Mouse (Mus musculus) liver, embryonic 15.5 days (tissue): Measurements from ENCODE around the gene Plekhm1. TPM values are rescaled to one million over a fixed set of nuclear protein-coding genes. Genes with fewer than 3 reads are reported as not detected.

Source experiments
- ATAC-seq: fragments of 200-750 bp; cut with Nextera tagmentation; 2 replicates; pipeline ENCODE4 v1.8.0; 2017; ENCODE audit warnings: moderate number of reproducible peaks, mild to moderate bottlenecking, moderate library complexity; ENCODE audit not compliant: insufficient read depth
- H3K27ac ChIP-seq: fragments of 300-500 bp; sonication (generic); replicated peaks from 2 replicates; pipeline ENCODE4 v1.5.1; 2015; ENCODE audit warnings: mild to moderate bottlenecking, inconsistent platforms
- H3K27me3 ChIP-seq: fragments of 300-500 bp; sonication (generic); 2 replicates; pipeline ENCODE4 v1.6.1; 2015; ENCODE audit warnings: mild to moderate bottlenecking, inconsistent platforms
- H3K36me3 ChIP-seq: fragments of 300-500 bp; sonication (generic); replicated peaks from 2 replicates; pipeline ENCODE4 v1.6.1; 2015; ENCODE audit warnings: moderate library complexity, mild to moderate bottlenecking, inconsistent platforms
- H3K4me1 ChIP-seq: fragments of 300-500 bp; sonication (generic); replicated peaks from 2 replicates; pipeline ENCODE4 v1.6.1; 2015; ENCODE audit warnings: inconsistent platforms
- H3K4me2 ChIP-seq: fragments of 300-500 bp; sonication (generic); 2 replicates; pipeline ENCODE4 v1.6.1; 2015; ENCODE audit warnings: moderate library complexity, mild to moderate bottlenecking, inconsistent platforms
- H3K4me3 ChIP-seq: fragments of 300-500 bp; sonication (generic); replicated peaks from 2 replicates; pipeline ENCODE4 v1.5.1; 2015; ENCODE audit warnings: mild to moderate bottlenecking, inconsistent platforms
- H3K9ac ChIP-seq: fragments of 300-500 bp; sonication (generic); 2 replicates; pipeline ENCODE4 v1.6.1; 2015; ENCODE audit warnings: moderate library complexity, mild to moderate bottlenecking, inconsistent platforms
- H3K9me3 ChIP-seq: fragments of 300-500 bp; sonication (generic); replicated peaks from 2 replicates; pipeline ENCODE4 v1.6.1; 2016; ENCODE audit warnings: inconsistent platforms
- WGBS: fragments of 180-500 bp; shearing (Covaris S2); methylation state at CpG from one replicate; pipeline ENCODE4 v1.1.7; 2015; ENCODE audit warnings: mixed read lengths; ENCODE audit not compliant: insufficient replicate concordance; 5-methylcytosine and 5-hydroxymethylcytosine counted together
- polyA plus RNA-seq: library from polyadenylated mRNA; unstranded; fragments of >200 nt; fragmentation: Nextera tagmentation; extraction: Ambion mirVana; gene quantifications from 2 replicates; pipeline ENCODE4 v1.2.1, GENCODE M21; 2015

Gene Plekhm1
- polyA plus RNA-seq, 1 experiment from 2014 or later = 3.4 TPM

DNA sequence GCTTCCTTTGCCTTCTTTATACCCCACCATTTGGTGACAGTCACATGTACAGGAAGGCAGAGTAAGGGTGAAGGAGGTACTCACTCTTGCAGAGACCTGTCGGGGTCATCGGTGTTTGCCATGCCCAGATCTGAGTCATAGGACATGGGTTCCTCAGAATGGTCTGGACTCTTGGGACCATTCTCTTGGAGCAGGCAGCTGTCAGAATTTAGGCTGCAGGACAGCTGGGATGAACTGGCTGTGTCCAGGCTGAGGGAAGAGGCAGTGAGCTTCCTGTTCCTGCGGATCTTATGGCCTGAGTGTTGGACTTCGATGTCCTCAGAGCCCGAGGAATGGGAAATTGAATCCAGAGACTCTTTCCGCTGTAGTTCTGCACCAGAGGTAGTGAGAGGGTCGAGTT, 17.9 kb downstream of the Plekhm1 start:
- Histone ChIP-seq H3K9me3 (no peaks in the 10 kb centered on the region), H3K36me3 (peaks cover 56% of the 10 kb centered on the region), H3K27me3 (no peaks in the 10 kb centered on the region), H3K27ac (no peak overlapping the region), H3K9ac (no peak overlapping the region), H3K4me1 (no peaks in the 10 kb centered on the region), H3K4me2 (no peak overlapping the region), H3K4me3 (no peak overlapping the region)
- 76% methylated on average over 7 of the region's 7 CpGs for WGBS
- ATAC-seq = no peak

DNA sequence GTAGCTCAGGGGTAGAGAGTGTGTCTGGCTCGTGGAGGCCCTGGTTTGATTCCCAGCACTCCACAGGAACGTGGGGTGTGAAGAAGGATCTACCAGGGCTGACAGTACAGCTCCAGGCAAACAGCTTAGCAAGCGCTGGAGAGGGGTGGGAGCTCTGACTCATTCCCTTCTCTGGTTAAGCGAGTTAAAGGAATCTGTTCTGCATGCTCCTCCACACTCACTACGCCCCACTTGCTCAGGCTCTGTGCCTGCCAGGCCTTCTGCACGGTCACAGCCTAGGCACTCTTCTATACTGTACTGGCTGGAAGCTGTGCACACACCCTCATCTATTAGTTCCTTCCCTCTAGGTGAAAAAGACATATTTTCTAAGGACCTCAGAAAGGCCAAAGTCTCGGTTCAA, 18.5 kb downstream of the Plekhm1 start:
- H3K27ac ChIP-seq = no peak overlapping the region
- H3K4me1 ChIP-seq = no peaks in the 10 kb centered on the region
- H3K9me3 ChIP-seq = no peaks in the 10 kb centered on the region
- H3K9ac ChIP-seq = no peak overlapping the region
- H3K4me3 ChIP-seq = no peak overlapping the region
- no peak overlapping the region for H3K4me2 ChIP-seq
- no peak for ATAC-seq
- H3K27me3 ChIP-seq = no peaks in the 10 kb centered on the region
- H3K36me3 ChIP-seq = peaks cover 56% of the 10 kb centered on the region
- 76% methylated on average over 7 of the region's 7 CpGs for WGBS

DNA sequence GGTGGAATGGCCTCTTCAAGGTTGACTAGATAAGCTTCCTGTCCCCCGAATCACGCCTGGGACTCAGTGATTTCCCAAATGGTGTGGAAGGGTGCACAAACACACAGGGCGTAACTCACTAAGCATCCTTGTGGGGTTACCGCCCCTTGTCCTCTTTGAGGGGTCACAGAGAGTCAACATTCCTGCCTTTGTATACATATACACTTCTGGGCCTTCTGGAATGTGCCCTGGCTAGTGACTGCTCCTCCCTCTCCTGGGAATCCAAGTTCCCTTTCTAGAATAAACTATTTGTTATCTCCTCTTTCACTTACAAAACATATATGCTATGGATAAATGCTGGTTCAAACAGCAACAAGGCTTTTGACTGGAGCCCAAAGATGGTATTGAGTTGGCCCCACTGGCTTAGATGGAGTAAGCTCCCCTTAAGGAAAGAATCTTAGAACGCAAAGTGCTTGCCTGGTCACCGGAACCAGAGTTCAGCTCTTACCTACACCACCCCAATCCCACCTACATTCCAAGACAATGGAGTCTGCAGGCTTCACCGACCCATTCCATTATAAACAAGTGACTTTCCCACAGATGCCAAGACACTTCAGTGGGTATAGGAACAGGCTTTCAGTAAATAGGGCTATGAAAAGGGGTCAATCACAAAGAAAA, 24.5 kb downstream of the Plekhm1 start:
- Histone ChIP-seq H3K36me3 (peaks cover 43% of the 10 kb centered on the region), H3K9me3 (no peaks in the 10 kb centered on the region), H3K4me2 (no peak overlapping the region), H3K27ac (no peak overlapping the region), H3K4me3 (no peak overlapping the region), H3K4me1 (peaks cover 9% of the 10 kb centered on the region), H3K27me3 (no peaks in the 10 kb centered on the region), H3K9ac (no peak overlapping the region)
- 70% methylated on average over 7 of the region's 7 CpGs for WGBS
- no peak for ATAC-seq

DNA sequence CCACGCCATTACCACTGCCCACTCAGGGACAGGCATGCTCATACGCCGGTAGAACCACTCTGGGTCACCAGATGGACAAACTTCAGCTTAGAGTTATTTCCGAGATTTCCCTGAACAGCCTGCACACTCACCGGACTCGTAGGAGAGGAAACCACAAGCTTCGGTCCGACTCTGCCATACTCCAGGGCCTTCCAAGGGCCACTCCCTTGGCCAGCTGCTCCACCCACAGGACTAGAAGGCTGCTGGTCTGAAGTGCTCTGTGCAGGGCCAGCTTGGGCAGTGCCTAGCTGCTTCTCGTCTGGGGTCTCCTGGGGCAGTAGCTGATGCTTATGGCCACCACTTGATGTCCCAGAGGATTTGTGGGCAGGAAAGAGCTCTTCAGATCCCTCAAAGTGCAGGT, 25.7 kb downstream of the Plekhm1 start:
- Histone ChIP-seq H3K27ac (no peak overlapping the region), H3K4me2 (no peak overlapping the region), H3K27me3 (no peaks in the 10 kb centered on the region), H3K36me3 (peaks cover 32% of the 10 kb centered on the region), H3K9me3 (no peaks in the 10 kb centered on the region), H3K9ac (no peak overlapping the region), H3K4me1 (peaks cover 15% of the 10 kb centered on the region), H3K4me3 (no peak overlapping the region)
- WGBS = 74% methylated on average over 9 of the region's 9 CpGs
- ATAC-seq = no peak

DNA sequence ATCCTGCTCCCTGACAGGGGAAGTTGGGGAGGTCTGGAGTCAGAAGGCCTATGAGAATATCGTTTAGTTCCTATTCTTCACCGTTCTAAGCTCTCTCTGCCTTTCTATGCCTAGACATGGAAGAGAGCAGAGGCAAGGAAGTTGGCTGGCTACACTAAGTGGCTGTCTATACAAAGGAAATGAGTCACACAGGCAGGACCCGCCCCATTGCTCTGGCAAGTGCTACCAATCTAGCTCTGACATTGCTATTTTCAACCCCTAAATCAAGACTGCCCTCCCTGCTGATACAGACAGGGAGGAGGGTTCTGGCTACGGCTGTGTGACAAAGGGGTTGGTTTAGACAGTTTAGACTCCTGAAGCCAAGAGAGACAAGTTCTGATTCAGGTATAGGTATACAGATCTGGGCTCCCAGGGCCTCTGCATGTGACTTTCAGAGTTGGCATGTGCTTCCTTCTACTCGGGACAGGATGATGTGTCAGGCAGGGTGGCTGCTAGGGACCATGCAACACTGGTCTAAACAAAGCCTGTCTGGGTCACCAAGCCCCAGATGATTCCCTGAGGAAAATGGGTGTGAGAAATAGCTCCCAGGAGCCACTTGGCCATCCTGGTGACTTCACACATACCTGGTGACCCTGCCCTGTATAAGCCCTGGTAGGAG, 30.4 kb downstream of the Plekhm1 start:
- Histone ChIP-seq H3K9ac (no peak overlapping the region), H3K27ac (no peak overlapping the region), H3K36me3 (peaks cover 44% of the 10 kb centered on the region), H3K9me3 (no peaks in the 10 kb centered on the region), H3K4me2 (no peak overlapping the region), H3K4me1 (peaks cover 15% of the 10 kb centered on the region), H3K27me3 (no peaks in the 10 kb centered on the region), H3K4me3 (no peak overlapping the region)
- 10% methylated on average over 5 of the region's 5 CpGs for WGBS
- peak; percentile 56; the same call in 1 of the 2 replicates for ATAC-seq

DNA sequence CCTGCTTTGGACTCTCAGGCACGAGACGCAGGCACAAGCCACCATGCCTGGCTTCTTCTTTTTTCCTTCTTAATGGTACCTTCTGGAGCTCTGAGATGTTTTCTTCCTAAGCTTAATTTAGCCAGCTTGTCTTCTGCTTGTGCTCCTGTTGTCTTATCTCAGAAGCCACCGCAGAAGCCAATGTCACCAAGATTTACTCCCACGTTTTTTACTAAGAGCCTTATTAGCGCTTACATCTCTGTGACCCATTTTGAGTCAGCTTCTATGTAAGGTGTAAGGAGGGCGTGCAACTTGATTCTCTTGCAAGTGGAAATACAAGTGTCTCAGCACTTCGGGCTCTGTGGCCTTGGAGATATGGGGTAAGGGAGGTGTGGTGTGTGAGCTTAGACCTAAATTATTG, 31.0 kb downstream of the Plekhm1 start:
- H3K4me3 ChIP-seq = no peak overlapping the region
- WGBS = 52% methylated on average over 7 of the region's 7 CpGs
- no peak overlapping the region for H3K4me2 ChIP-seq
- H3K4me1 ChIP-seq = peaks cover 15% of the 10 kb centered on the region
- H3K36me3 ChIP-seq = peaks cover 44% of the 10 kb centered on the region
- no peak for ATAC-seq
- H3K9ac ChIP-seq = no peak overlapping the region
- no peak overlapping the region for H3K27ac ChIP-seq
- no peaks in the 10 kb centered on the region for H3K9me3 ChIP-seq
- H3K27me3 ChIP-seq = no peaks in the 10 kb centered on the region

DNA sequence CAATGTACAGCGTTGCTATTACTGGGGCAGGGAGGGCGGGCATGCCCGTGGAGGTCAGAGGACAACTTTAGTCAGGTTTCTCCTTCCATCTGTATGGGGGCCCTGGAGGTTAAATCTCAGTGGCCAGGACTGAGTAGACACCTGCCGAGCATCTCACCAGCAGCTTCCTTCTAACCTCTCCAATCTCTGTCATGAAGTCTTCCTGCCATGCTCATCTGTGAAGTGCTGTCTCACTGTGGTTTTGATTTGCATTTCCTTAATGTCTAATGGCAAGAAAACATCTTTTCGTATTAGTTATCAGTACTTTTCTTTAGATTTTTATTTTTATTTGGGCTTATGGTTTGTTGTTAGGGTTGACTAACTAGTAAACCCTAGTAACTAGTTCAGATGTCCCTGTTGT, 32.0 kb downstream of the Plekhm1 start:
- Histone ChIP-seq H3K4me3 (no peak overlapping the region), H3K9ac (no peak overlapping the region), H3K27ac (no peak overlapping the region), H3K9me3 (no peaks in the 10 kb centered on the region), H3K36me3 (peaks cover 46% of the 10 kb centered on the region), H3K4me1 (peaks cover 15% of the 10 kb centered on the region), H3K27me3 (no peaks in the 10 kb centered on the region), H3K4me2 (no peak overlapping the region)
- no peak for ATAC-seq
- 69% methylated on average over 5 of the region's 5 CpGs for WGBS

DNA sequence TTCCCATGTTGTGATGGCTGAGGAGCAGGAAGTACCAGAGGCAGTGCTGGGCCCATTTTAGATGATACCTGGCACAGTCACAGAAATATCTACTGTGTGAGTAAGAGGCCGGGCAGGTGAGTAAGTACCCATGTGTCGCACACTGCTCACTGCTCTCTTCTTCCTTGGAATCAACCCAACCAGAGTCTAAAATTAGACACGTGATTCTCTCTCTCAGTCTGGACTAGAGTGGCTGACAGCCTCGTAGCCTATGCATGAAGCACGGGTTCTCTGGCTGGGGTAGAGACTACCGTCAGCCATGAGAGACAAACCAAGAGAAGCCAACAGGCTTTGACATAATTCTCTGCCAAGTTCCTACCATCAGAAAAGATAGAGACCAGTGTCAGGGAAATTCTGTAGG, 34.1 kb downstream of the Plekhm1 start:
- H3K27me3 ChIP-seq = no peaks in the 10 kb centered on the region
- H3K4me2 ChIP-seq = no peak overlapping the region
- no peak for ATAC-seq
- H3K9me3 ChIP-seq = no peaks in the 10 kb centered on the region
- 77% methylated on average over 6 of the region's 6 CpGs for WGBS
- H3K27ac ChIP-seq = no peak overlapping the region
- peaks cover 46% of the 10 kb centered on the region for H3K36me3 ChIP-seq
- peaks cover 8% of the 10 kb centered on the region for H3K4me1 ChIP-seq
- no peak overlapping the region for H3K4me3 ChIP-seq
- no peak overlapping the region for H3K9ac ChIP-seq

DNA sequence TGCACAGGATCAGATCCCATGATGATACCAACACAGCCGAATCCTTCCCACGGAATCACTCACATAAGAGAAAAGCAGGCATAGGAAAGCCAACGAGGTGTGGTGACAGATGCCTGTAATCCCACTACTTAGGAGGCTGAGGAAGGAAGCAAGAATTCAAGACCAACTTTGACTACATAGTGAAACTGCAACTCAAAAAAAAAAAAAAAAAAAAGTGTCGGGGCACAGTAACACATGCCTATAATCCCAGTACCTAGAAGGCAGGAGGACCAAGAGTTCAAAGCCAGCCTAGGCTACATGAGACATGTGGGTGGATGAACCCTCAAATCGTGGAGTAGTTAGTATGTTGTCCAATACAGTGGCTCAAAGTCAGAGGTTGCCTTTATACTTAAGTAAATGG, 36.7 kb downstream of the Plekhm1 start:
- H3K36me3 ChIP-seq = peaks cover 57% of the 10 kb centered on the region
- WGBS = 51% methylated on average over 5 of the region's 5 CpGs
- H3K4me3 ChIP-seq = no peak overlapping the region
- no peaks in the 10 kb centered on the region; the same call in 1 of the 2 replicates for H3K4me1 ChIP-seq
- no peak overlapping the region for H3K27ac ChIP-seq
- no peak overlapping the region for H3K4me2 ChIP-seq
- H3K9me3 ChIP-seq = no peaks in the 10 kb centered on the region
- no peak for ATAC-seq
- no peak overlapping the region for H3K9ac ChIP-seq
- H3K27me3 ChIP-seq = no peaks in the 10 kb centered on the region

DNA sequence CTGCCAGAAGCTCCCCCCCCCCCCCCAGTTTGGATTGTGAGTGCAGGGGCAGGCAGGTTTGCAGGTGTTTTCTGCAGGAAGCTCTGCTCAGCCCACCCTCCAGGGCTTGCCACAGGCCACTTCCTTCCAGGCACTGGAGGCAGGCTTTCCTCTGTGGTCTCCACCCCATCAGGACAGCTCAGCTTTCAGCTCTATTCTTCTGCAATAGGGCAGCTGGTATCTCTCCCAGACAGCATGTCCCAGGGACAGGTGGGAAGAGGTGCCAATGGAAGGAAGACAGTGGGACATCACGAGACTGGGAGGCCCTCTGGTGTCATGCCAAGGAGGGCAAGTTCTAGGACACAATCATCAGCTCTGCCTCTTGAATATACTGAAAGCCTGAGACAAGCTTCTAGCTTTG, 37.2 kb downstream of the Plekhm1 start:
- H3K4me3 ChIP-seq = no peak overlapping the region
- H3K9me3 ChIP-seq = no peaks in the 10 kb centered on the region
- no peaks in the 10 kb centered on the region for H3K27me3 ChIP-seq
- no peak for ATAC-seq
- H3K4me2 ChIP-seq = no peak overlapping the region
- no peaks in the 10 kb centered on the region; the same call in 1 of the 2 replicates for H3K4me1 ChIP-seq
- H3K9ac ChIP-seq = no peak overlapping the region
- 28% methylated on average over 1 of the region's 1 CpGs for whole genome bisulfite sequencing
- H3K27ac ChIP-seq = no peak overlapping the region
- peaks cover 62% of the 10 kb centered on the region for H3K36me3 ChIP-seq

DNA sequence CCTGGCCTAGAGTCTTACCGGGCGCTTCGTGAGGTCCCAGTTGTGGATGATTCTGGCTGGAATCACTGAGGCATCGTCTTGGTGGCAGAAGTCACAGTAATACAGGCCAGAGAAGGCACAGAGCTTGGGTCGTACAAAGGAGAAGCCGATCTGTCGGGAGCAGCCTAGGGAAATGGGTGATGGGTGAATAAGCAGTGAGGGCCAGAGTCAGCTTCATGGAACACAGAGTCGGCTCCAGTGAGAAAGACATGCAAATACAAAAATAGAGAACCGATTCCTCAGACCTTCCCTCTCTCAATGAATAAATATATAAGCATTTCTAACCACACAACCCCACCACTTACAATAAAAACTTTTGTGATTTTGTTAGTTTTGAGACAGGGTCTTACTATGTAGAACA, 38.6 kb downstream of the Plekhm1 start:
- H3K4me3 ChIP-seq = no peak overlapping the region
- WGBS = 77% methylated on average over 9 of the region's 9 CpGs

More for the DNA sequence above, 38.6 kb downstream of the Plekhm1 start:
- ATAC-seq = no peak
- no peak overlapping the region for H3K27ac ChIP-seq
- peaks cover 54% of the 10 kb centered on the region for H3K36me3 ChIP-seq
- H3K9ac ChIP-seq = no peak overlapping the region
- H3K4me1 ChIP-seq = no peaks in the 10 kb centered on the region; the same call in 1 of the 2 replicates
- H3K4me2 ChIP-seq = no peak overlapping the region
- H3K27me3 ChIP-seq = no peaks in the 10 kb centered on the region
- no peaks in the 10 kb centered on the region for H3K9me3 ChIP-seq
